Mouse (Mus musculus): ENCODE data around the gene Thbs1.

Thbs1 gene

GRCm38 (mm10) chr2:118113808-118114524 lies 2.3 kb downstream of the Thbs1 start:
- no peak for DNase-seq (ENCODE audit: low read depth, low spot score)

- no peak for DNase-seq (ENCODE audit: low read depth, low spot score)
These were observed 3.0 kb downstream of the Thbs1 start for GRCm38 (mm10) chr2:118114671-118115070.

GRCm38 (mm10) chr2:118115647-118116046 lies 4.0 kb downstream of the Thbs1 start:
- no peak for DNase-seq (ENCODE audit: low read depth, low spot score)

- no peak for DNase-seq (ENCODE audit: low read depth, low spot score)
These were observed 4.5 kb downstream of the Thbs1 start for GRCm38 (mm10) chr2:118116180-118116579.

GRCm38 (mm10) chr2:118116754-118117290 lies 5.1 kb downstream of the Thbs1 start:
- DNase-seq (ENCODE audit: low read depth, low spot score), result no peak

GRCm38 (mm10) chr2:118117401-118117800 lies 5.7 kb downstream of the Thbs1 start:
- no peak for DNase-seq (ENCODE audit: low read depth, low spot score)

GRCm38 (mm10) chr2:118118045-118118444 lies 6.4 kb downstream of the Thbs1 start:
- no peak for DNase-seq (ENCODE audit: low read depth, low spot score)

GRCm38 (mm10) chr2:118118515-118118914 lies 6.8 kb downstream of the Thbs1 start:
- DNase-seq (ENCODE audit: low read depth, low spot score), result no peak

GRCm38 (mm10) chr2:118119684-118120083 lies 8.0 kb downstream of the Thbs1 start:
- DNase-seq (ENCODE audit: low read depth, low spot score), result no peak

- no peak for DNase-seq (ENCODE audit: low read depth, low spot score)
These were observed 8.4 kb downstream of the Thbs1 start for GRCm38 (mm10) chr2:118120095-118120494.

- DNase-seq (ENCODE audit: low read depth, low spot score), result no peak
These were observed 9.1 kb downstream of the Thbs1 start for GRCm38 (mm10) chr2:118120751-118121150.

- DNase-seq (ENCODE audit: low read depth, low spot score), result no peak
These were observed 10.6 kb downstream of the Thbs1 start for GRCm38 (mm10) chr2:118122291-118122690.

- no peak for DNase-seq (ENCODE audit: low read depth, low spot score)
These were observed 12.1 kb downstream of the Thbs1 start for GRCm38 (mm10) chr2:118123743-118124142.

GRCm38 (mm10) chr2:118124437-118124836 lies 12.8 kb downstream of the Thbs1 start:
- no peak for DNase-seq (ENCODE audit: low read depth, low spot score)

- DNase-seq (ENCODE audit: low read depth, low spot score), result no peak
These were observed 13.7 kb downstream of the Thbs1 start for GRCm38 (mm10) chr2:118125211-118125939.

- DNase-seq (ENCODE audit: low read depth, low spot score), result no peak
These were observed 14.3 kb downstream of the Thbs1 start for GRCm38 (mm10) chr2:118125943-118126470.

- DNase-seq (ENCODE audit: low read depth, low spot score), result no peak
These were observed 16.0 kb downstream of the Thbs1 start for GRCm38 (mm10) chr2:118127516-118128288.

- no peak for DNase-seq (ENCODE audit: low read depth, low spot score)
These were observed 16.6 kb downstream of the Thbs1 start for GRCm38 (mm10) chr2:118128313-118128712.

- no peak for DNase-seq (ENCODE audit: low read depth, low spot score)
These were observed 25.4 kb downstream of the Thbs1 start for GRCm38 (mm10) chr2:118137071-118137470.

GRCm38 (mm10) chr2:118137776-118138175 lies 26.1 kb downstream of the Thbs1 start:
- DNase-seq (ENCODE audit: low read depth, low spot score), result no peak

- no peak for DNase-seq (ENCODE audit: low read depth, low spot score)
These were observed 27.6 kb downstream of the Thbs1 start for GRCm38 (mm10) chr2:118139261-118139660.

GRCm38 (mm10) chr2:118141651-118142050 lies 30.0 kb downstream of the Thbs1 start:
- DNase-seq (ENCODE audit: low read depth, low spot score), result no peak
